Mouse (Mus musculus) ovary, postnatal 14 days (tissue): ENCODE results near the gene Obscn.

ENCODE experiments used
- DNase-seq: peaks from one replicate; pipeline ENCODE4 v3.0.0; 2022; ENCODE audit warnings: low spot score

The Obscn gene

GRCm38 (mm10) chr11:59135904-59136452 lies at the start of gene Obscn:
TSS of gene Obscn (minus strand) at chr11:59136402.
- no peak for DNase-seq

GRCm38 (mm10) chr11:59185490-59185889 lies 49.3 kb upstream of the Obscn start:
- no peak for DNase-seq

DNA sequence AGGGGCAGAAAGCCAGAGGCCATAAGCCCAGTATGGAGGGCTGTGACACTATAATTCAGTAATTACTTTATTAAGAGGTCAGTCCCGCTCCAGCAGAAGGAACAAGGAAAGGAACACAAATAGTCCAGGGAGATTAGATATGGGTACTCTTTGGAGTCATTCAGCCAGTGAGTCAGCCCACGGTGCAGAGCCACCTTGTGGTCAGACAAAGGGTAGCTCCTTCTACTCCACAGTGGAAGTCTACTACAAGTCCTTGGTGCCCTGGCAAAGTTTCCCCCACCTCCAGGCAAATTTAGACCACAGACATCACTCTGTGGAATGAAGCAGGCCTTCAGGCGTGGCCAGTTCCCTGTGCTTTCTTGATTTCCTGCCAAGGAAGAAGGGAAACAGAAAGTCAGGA lies 47.6 kb upstream of the Obscn start:
- peak; percentile 55 for DNase-seq

- DNase-seq = peak; percentile 56
Measured at GRCm38 (mm10) chr11:59182864-59183331, 46.7 kb upstream of the Obscn start, which contains the start of gene Gjc2. TSS of gene Gjc2 (minus strand) at chr11:59183213.

- no peak for DNase-seq
Measured at GRCm38 (mm10) chr11:59176921-59177320, 40.7 kb upstream of the Obscn start.

DNA sequence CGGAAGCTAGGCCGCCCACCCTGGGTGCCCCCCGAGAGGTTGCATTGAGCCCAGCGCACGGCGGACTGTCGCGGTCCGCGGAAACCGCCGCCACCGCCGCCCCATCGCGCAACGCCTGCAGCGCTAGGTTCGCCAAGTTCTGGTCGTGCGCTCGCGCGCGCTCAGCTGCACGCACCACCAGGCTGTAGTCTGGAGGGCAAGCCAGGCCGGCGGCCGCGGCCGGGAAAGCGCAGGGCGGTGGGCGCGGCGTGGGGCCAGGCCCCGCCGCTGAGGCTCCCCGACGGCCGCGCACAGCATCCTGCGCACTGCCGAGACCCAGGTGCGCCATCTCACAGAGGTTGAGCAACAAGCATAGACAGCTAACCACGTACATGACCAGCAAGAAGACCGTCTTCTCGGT lies 40.3 kb upstream of the Obscn start:
- no peak for DNase-seq

GRCm38 (mm10) chr11:59174189-59174838 lies 38.1 kb upstream of the Obscn start:
- DNase-seq = no peak

GRCm38 (mm10) chr11:59170549-59170948 lies 34.3 kb upstream of the Obscn start:
- DNase-seq = no peak

- DNase-seq = no peak
Measured at GRCm38 (mm10) chr11:59169807-59170206, 33.6 kb upstream of the Obscn start.

DNA sequence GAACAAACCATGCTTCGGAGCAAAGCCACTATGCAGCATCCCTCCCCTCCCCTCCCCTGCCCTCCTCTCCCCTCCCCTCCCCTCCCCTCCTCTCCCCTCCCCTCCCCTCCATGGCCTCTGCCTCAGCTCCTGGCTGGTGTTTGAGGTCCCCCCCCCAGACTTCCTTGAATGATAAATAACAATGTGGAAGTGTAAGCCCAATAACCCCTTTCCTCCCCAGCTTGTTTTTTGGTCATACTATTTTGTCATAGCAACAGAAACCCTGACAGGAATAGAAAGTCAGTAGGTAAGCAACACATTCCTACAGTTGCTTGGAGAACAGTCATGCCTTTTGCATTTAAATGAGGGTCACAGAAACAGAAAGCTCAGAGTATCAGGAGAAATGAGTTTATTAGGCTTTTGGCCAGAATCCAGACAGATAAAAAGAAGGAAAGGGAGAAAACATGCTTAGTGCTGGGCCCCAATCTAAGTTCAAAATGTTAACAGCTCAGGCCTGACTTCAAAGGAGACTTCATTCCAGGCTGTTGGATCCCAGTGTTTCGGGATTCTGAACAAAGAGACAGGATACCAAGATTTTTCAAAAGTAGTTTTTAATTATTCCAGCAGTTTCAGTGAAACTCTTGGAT lies 29.5 kb upstream of the Obscn start:
- no peak for DNase-seq

DNA sequence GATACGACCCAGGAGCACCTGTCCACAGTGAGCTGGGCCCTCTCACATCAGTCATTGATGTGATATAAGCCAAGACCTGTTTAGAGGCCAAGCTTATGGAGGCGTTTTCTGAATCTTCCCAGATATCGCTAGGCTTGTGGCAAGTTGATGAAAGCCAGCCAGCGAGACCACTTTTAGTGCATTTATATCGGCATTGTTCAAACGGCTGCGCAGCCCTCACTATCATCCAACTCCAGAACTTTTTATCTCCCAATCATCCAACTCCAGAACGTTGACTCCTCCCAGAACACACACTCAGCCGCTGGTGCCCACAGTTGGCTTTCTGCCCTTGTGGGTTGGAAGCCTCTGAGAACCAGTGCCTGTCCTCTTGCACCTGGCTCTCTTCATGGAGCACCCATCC lies 28.2 kb upstream of the Obscn start:
- no peak for DNase-seq

DNA sequence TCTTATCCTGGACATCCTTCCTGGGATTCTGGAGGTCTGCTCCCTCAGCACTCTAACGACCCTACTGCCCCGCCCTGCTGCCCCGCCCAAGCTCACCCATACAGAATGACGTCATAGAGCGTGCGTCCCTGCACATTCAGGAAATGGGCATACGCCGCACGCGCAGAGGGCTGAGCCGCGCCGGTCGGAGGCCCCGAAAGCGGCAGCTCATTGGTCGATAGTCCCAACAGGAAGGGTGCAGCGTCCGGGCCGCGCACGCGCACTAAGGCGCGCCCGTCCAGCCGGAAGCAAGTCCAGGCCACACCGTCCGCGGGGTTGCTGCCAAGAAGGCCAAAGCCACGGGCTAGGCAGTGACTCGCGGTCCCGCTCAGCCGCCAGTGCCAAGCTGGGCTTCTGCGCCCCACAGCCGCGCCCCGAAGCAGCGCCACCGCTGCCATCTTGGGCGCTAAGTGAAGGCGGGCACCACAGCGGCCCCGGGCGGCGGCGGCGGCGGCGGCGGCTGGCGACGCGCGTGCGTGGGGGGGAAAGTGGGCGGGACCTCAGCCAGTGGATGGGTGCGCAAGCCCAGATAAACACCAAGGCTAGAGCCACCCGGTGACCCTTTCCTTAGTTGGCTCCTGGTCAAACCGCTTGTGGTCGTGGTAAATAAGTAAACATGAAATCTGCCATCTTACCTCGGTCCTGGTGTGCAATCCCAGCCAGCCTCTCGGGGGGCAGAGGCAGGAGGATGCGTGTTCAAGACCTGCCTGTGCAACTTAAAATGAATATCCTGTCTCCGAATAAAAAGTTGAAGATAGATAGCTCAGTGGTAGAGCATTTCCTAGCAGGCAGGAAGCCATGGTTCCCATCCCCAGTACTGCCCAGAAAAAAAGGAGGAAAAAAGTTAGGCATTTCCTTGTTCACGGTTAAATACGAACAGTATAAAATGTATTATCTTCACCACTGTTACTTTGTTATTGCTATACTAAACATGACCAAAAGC lies 27.3 kb upstream of the Obscn start, which contains the start of gene Iba57:
Gene Iba57 (minus strand): TSS at position 485 of the 982 bp plus-strand sequence.
- DNase-seq = peak; percentile 92

DNA sequence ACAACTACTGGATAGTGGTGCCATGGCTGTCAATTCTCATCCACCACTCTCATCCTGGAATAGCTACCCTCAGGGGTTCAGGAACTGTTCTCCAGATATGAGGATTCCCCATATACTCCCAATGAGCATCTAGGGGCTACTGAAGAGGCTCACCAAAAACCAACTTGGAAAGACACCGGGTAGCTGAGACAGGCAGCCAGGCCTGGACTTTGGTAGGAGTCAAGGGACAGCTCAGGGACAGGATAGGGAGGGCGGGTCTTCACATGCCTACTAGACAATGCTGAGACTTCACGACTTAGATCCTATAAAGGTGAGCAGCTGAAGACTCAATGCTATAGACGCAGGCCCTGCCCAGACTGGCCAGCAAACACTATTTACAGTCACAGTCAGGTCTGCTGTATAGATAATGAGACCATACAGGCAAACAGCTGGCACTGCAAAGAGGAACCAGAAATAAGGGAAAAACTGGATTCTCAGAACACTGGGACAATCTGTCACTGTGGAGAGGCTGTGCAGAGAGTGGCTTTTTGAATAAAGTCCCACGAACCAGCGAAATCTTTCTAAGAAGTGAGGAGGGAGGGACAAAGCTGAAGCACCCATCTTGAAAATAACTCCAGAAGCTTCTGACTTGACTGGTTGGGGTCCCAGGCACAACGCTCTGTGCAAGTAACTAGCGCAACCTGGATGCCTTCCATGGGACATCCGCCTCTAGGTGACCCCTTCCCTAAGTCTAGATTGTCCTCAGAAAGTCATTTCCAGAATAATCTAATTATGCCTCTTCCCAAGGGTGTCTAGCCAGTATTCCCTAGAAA lies 26.4 kb upstream of the Obscn start:
- DNase-seq = no peak

- no peak for DNase-seq
Measured at GRCm38 (mm10) chr11:59161398-59161797, 25.2 kb upstream of the Obscn start.

GRCm38 (mm10) chr11:59159558-59159957 lies 23.4 kb upstream of the Obscn start:
- no peak for DNase-seq

GRCm38 (mm10) chr11:59159099-59159498 lies 22.9 kb upstream of the Obscn start:
- no peak for DNase-seq

DNA sequence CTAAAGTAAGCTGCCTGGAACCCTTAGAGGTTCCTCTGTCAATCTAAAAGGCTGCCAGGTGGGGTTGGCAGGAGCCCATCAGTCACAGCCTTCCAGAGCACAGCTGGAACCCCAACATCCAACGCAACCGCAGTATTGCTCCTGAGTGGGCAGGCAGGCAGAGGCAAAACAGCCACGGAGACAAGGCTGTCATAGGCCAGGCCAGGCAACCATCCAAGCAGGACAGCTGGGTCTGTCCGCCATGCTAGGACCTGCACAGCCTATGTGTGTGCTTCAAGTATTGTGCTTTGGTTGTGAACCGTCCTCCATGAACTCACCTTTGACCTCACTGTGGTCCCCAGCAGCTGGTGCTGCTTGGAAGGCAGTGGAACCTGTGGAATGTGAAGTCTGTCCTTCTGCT lies 19.7 kb upstream of the Obscn start:
- no peak for DNase-seq

DNA sequence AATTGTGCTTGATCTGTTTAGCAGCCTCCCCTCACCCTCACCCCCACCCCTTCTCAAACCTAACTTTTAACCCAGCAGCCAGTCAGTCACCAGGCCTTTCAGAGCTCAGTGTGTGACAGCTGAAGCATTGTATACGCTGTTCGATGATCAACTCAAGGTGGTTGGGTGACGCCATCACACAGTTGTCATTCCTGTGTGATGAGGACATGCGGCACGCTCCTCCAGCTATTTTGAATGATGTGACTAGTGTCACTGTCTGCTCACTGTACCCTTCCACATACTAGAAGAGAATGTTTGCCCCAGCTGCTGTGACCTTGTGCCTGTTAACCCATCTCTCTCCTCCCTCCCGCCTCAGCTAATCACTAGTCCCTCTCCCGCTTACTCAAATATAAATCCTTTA lies 18.0 kb upstream of the Obscn start:
- DNase-seq = no peak

DNA sequence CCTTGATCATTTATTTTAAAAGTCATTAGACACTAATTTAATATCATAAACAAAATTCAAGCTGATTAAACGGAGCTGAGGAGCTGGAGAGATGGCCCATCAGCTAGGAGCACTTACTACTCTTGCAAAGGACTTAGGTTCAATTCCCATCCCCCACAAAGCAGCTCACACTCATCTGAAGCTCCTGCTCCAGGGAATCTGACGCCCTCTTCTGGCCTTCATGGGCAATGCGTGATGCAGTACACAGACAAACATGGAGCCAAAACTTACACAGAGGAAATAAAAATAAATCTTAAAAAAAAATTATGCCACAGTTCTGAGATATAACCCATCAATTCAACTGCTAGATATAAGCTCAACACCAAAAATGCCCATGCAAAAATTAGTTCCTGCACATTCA lies 15.5 kb upstream of the Obscn start:
- DNase-seq = no peak

DNA sequence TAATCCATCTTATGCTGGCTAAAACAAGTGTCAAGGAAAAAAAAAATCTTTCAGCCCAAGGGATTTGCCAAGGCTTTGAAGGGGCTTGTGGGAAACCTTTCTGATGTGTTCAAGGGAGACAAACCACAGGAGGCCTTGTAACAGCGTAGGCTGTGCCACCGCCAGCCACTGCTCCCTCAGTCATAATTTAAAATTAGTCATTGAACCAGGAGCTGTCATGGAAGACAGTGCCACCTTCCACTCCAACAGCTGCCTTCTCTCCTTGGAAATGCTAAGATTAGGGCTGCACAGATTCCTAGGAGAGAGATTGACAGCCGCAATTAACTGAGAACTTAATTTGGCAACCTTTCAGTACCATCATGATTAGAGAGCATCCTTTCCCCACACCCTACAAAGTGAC lies 13.1 kb upstream of the Obscn start:
- no peak for DNase-seq

DNA sequence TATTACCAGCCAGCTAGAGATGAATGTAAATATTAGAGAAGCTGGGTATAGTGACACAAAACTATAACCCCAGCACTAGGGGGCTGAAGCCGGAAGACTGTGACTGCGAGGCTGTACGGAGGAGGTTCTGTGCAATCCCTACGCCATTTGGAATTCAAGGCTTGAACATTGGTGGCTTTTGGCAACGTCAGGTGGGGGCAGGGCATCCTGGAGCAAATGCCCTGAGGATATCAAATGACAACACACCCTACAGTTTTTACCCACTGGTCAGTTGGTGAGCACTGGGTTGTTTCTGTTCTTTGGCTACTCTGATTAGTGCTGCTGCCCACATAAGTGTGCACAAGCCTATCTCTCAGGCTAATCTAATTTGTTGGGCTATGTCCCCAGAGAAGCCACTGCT lies 6.8 kb upstream of the Obscn start:
- no peak for DNase-seq
